Mouse (Mus musculus) small intestine, adult 2 months (tissue): Measurements from ENCODE around the gene Rmnd5a.

Experiments
- CTCF ChIP-seq: fragments of 200-500 bp; IDR thresholded peaks from 2 replicates; pipeline ENCODE4 v1.5.1; 2012; ENCODE audit warnings: low read depth, mild to moderate bottlenecking, control low read depth, inconsistent platforms, low read length, moderate library complexity, mixed read lengths; ENCODE audit not compliant: insufficient replicate concordance, insufficient read length; ENCODE audit errors: extremely low read depth
- POLR2A ChIP-seq: fragments of 200-500 bp; IDR thresholded peaks from 2 replicates; pipeline ENCODE4 v1.6.1; 2012; ENCODE audit warnings: low read depth, mild to moderate bottlenecking, control low read depth, inconsistent platforms, low read length, moderate library complexity

- no peak for TF ChIP-seq CTCF
- no peak for TF ChIP-seq POLR2A
These were observed 776 bp downstream of the Rmnd5a start for GRCm38 (mm10) chr6:71439506-71440216.
